Mouse (Mus musculus) left cerebral cortex, postnatal 14 days (tissue): ENCODE measurements around the gene Slc25a28. TPM values are rescaled to one million over a fixed set of nuclear protein-coding genes. Genes with fewer than 3 reads are reported as not detected.

Source experiments
- DNase-seq, 2 experiments: peaks; one replicate each; pipeline ENCODE4 v3.0.0; 2021 to 2022; ENCODE audit warnings: low spot score in 2 of 2, mixed read lengths in 1 of 2
- intact Hi-C: fragments of 180-260 bp; cut with DNase I; formaldehyde crosslinking; loops from one replicate; pipeline ENCODE4 v1.15.1; 2025
- total RNA-seq, 2 experiments: library from RNA; stranded (reverse); gene quantifications; 2 replicates each; pipeline ENCODE4 v1.2.3; 2021

Slc25a28 gene
- total RNA-seq, 2 experiments from 2014 or later = 30.2 to 36.4 TPM

GRCm38 (mm10) chr19:43651241-43651785 lies 23.4 kb downstream of the Slc25a28 start:
- intact Hi-C loops = no loop called here

GRCm38 (mm10) chr19:43648343-43648742 lies 26.3 kb downstream of the Slc25a28 start:
- intact Hi-C loops = no loop called here
- no peak for DNase-seq

More at GRCm38 (mm10) chr19:43651241-43651785, 23.4 kb downstream of the Slc25a28 start:
- DNase-seq = no peak

GRCm38 (mm10) chr19:43647261-43647660 lies 27.4 kb downstream of the Slc25a28 start:
- intact Hi-C loops = no loop called here
- no peak for DNase-seq

GRCm38 (mm10) chr19:43646852-43647251 lies 27.8 kb downstream of the Slc25a28 start:
- DNase-seq = no peak
- intact Hi-C loops = no loop called here

GRCm38 (mm10) chr19:43645508-43645907 lies 29.2 kb downstream of the Slc25a28 start:
- no peak for DNase-seq

GRCm38 (mm10) chr19:43642843-43643242 lies 31.8 kb downstream of the Slc25a28 start:
- intact Hi-C loops = no loop called here
- no peak for DNase-seq

More at GRCm38 (mm10) chr19:43645508-43645907, 29.2 kb downstream of the Slc25a28 start:
- intact Hi-C loops = no loop called here

GRCm38 (mm10) chr19:43641833-43642232 lies 32.8 kb downstream of the Slc25a28 start:
- no peak for DNase-seq
- intact Hi-C loops = no loop called here

- peak; percentile 85 for DNase-seq
Observed at GRCm38 (mm10) chr19:43630466-43631251, 44.0 kb downstream of the Slc25a28 start.

GRCm38 (mm10) chr19:43629088-43629487 lies 45.6 kb downstream of the Slc25a28 start:
- no peak for DNase-seq
- intact Hi-C loops = no loop called here

More at GRCm38 (mm10) chr19:43630466-43631251, 44.0 kb downstream of the Slc25a28 start:
- intact Hi-C loops = loop anchor here (5.0 kb wide), 1 partner anchor 37 kb away; no protein-coding TSS in a partner anchor

GRCm38 (mm10) chr19:43627345-43627744 lies 47.3 kb downstream of the Slc25a28 start:
- intact Hi-C loops = no loop called here
- no peak for DNase-seq

- intact Hi-C loops = no loop called here
- DNase-seq = no peak
Observed at GRCm38 (mm10) chr19:43626160-43626559, 48.5 kb downstream of the Slc25a28 start.

- peak; percentile 52 to 54 for DNase-seq
- intact Hi-C loops = loop anchor here (2.0 kb wide), 1 partner anchor 93 kb away; no protein-coding TSS in a partner anchor
Observed at GRCm38 (mm10) chr19:43623913-43624312, 50.8 kb downstream of the Slc25a28 start.

- intact Hi-C loops = loop anchor here (5.0 kb wide), 1 partner anchor 38 kb away; no protein-coding TSS in a partner anchor
- DNase-seq = no peak
Observed at GRCm38 (mm10) chr19:43619916-43620479, 54.7 kb downstream of the Slc25a28 start.

- intact Hi-C loops = loop anchor here (5.0 kb wide), 1 partner anchor 36 kb away; no protein-coding TSS in a partner anchor
Observed at GRCm38 (mm10) chr19:43618505-43619030, 56.1 kb downstream of the Slc25a28 start.

GRCm38 (mm10) chr19:43617761-43618349 lies 56.8 kb downstream of the Slc25a28 start:
- intact Hi-C loops = loop anchor here (5.0 kb wide), 1 partner anchor 36 kb away; no protein-coding TSS in a partner anchor

More at GRCm38 (mm10) chr19:43618505-43619030, 56.1 kb downstream of the Slc25a28 start:
- DNase-seq = no peak

GRCm38 (mm10) chr19:43616889-43617288 lies 57.8 kb downstream of the Slc25a28 start:
- intact Hi-C loops = loop anchor here (5.0 kb wide), 1 partner anchor 35 kb away; no protein-coding TSS in a partner anchor

More at GRCm38 (mm10) chr19:43617761-43618349, 56.8 kb downstream of the Slc25a28 start:
- no peak for DNase-seq

GRCm38 (mm10) chr19:43616415-43616861 lies 58.2 kb downstream of the Slc25a28 start:
- intact Hi-C loops = loop anchor here (5.0 kb wide), 1 partner anchor 34 kb away; no protein-coding TSS in a partner anchor
- no peak for DNase-seq

More at GRCm38 (mm10) chr19:43616889-43617288, 57.8 kb downstream of the Slc25a28 start:
- DNase-seq = no peak

- intact Hi-C loops = loop anchor here (5.0 kb wide), 1 partner anchor 33 kb away; no protein-coding TSS in a partner anchor
- DNase-seq = no peak
Observed at GRCm38 (mm10) chr19:43615571-43616414, 58.9 kb downstream of the Slc25a28 start.
